Mouse (Mus musculus): ENCODE measurements around the gene Il33.
"Not testable (repeated sequence)": the region's sequence is repeated elsewhere in the genome, so short reads cannot be mapped to it uniquely, and the experiment has no call there.

The Il33 gene

DNA sequence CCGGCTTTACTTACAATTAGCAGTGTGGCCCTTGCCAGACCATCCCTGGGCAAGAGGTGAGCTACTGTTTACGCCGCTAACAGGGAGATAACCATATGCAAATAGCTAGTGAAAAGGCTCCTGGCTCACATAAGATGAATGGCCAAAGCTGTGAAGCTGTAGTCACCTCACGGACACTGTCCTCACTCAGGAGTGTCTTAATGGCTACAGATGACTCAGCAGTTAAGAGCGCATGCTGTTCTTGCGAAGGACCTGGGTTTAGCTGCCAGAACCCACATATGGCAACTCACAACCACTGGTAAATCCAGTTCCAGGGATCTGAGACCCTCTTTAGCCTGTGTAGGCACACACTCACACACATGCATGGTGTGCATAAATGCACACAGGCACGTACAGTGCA, 16.3 kb downstream of the Il33 start:
- no peak for DNase-seq

DNA sequence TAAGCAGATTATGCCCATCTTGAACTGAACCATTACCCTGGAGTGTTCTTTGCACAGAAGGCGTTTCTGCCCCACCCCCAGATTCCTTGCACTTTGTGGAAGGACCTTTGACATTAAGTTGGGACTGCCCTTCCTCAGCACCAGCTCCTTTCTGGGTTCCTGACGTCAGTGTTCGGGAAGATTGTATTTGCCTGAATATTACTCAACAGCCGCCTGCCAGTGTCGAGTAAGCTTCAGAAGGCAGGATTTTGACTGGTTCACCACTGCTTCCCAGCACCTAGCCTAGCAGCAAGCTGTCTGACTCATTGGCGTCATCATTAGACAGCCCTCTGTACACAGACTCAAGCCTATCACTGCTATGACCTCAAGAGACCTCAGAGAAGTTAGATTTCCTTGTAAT, 17.4 kb downstream of the Il33 start:
- no peak for DNase-seq

DNA sequence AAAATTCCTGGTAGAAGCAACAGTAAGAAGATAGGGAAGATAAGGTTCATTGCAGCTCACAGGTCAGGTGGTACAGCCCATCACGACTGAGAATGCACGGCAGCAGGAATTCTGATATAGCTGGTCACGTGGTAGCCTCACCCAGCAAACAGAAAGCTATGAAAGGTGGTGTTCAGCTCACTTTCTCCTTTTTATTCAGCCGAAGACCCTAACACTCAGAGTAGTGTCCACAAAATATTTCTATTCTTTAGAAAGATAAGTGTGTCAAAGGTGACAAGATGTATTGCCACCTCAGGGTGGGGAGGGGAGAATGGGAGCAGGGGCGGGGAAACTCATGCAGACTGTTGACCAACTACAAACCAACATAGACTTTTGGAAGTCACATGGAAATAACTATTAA, 19.5 kb downstream of the Il33 start:
- DNase-seq = no peak

DNA sequence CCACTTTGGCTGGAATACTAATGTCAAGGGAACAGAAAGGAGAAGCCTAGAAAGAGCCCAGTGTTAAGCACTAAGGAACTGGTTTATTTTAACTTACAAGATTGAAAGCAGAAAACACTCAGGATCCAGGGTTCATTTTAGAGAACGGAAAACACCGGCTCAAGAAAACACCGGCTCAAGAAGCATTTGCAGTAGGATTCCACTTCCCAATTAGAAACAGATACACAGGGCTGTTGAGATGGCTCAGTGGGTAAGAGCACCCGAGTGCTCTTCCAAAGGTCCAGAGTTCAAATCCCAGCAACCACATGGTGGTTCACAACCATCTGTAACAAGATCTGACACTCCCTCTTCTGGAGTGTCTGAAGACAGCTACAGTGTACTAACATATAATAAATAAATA, 20.0 kb downstream of the Il33 start:
- DNase-seq = not testable (repeated sequence)

DNA sequence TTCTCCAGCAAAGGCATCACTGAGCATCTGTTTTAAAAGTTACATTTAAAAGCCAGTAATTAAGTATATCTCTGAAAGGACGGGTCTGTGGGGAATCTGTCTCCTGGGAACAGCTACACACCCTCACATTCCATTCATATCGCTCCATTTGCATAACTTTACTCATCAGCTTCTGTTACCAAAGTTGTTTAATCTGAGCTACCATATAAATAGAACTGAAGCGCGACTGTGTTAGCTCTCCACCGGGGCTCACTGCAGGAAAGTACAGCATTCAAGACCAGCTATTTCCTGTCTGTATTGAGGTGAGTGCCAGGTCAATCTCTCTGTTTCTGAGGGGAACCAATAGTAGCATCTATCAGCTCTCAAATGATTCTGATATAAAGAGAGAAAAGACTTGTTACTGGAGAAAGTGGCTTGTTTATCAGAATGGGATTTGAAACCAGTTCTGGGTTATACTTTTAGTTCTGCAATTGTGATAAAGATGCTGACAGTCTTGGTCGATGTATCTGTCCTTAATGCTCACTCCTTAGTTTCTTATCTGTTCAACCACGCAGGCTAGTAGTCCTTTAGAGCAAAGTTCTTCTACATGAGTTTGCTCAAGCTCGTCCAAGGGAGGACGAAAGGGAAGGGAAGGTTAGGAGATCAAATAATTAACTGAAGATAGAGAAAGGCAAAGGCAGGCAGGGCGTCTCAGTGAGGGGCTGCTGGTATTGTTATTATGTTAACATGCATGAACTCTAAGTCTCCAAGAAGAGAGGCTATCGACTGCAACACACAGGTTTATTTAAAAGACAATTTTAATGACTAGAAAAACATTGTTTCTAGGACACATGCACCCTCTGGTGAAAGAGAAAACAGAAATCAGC, 20.9 kb downstream of the Il33 start:
- no peak for DNase-seq

DNA sequence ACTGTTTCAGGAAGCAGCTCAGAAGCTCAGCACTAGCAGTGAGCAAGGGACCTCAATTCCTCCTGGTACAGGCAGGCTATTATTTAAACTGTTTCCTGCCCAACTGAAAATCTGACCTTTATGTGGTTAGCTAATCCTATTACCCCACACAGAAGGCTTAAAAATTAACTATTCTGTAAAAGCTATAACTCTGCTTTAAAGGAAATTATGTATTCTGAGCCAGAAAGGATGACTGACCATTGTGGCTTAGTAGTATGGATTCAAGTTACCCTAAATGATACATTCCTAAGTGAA, 21.5 kb downstream of the Il33 start:
- DNase-seq = no peak

DNA sequence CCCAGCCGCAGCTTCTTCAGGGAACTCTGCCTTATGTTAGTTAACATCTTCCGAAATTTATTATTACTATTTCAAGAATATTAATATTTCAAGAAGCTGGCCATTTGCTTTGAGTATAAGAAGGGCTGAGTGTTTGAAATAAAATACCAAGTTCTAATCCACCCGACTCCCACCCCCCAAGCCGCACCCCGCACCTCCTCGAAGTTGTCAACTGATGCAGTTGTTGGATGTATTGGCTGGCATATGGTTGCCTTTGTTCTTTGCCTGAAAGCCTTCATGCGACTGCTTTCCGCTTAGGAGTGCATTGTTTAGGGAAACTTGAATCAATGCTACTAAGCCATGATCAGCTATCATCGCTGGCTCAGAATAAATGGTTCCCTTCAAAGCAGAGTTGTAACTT, 22.1 kb downstream of the Il33 start:
- no peak for DNase-seq

DNA sequence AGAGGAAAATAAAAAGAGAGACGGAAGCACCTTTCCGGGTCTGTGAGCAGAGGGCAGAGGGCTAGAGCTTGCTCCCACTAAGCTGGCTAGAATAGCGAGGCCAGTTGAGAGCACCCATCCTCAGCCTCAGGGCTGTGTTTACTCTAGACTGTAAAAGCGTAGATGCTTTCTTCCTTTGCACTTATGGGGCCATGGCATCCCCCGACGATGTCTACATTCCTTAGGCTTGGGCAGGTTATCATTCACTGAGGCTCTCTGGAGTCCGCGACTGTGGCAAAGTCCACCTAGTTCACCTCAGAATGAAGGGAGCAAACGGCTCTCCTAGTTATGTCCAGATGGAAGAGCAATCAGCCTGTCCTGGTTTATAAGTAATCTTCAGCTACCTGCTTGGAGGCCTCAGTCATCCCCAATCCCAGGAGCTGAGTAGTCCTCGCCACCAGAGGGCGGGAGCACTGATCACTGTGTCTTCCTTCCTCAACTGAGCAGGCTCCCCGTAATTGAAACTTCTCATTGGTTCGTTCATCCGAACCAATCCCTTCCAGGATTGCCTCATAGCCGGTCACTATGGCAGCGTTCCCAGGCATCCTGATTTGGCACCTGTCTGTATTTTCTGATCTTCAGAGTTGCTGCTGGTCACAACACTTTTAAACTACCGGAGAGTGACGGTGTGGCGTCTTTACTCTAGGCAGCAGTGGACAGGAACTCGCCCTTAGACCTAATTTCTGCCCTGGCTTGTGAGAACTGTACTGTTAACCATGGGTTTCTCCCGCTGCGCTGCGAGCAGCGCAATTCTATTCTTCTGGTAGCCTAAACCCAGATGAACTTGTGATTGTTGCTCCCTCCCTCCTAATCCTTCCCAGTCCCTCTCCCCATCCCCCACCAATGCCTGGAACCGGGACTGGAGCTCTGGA, 23.2 kb downstream of the Il33 start:
- peak; percentile 56 for DNase-seq

DNA sequence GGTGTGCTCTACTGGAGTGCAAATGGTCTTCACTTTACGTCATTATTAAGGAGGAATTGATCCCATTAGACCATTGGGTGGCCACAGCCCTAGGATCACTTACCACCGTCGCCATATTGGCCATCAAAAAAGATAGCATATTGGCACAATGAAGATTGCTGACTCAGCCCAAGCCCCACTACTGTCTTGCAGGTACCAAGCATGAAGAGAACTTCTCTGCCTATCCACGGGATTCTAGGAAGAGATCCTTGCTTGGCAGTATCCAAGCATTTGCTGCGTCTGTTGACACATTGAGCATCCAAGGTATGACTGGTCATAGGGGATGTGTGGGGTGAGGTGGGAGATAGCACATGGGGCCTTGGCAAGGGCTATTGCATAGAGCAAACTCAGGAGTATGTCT, 27.6 kb downstream of the Il33 start:
- DNase-seq = no peak

DNA sequence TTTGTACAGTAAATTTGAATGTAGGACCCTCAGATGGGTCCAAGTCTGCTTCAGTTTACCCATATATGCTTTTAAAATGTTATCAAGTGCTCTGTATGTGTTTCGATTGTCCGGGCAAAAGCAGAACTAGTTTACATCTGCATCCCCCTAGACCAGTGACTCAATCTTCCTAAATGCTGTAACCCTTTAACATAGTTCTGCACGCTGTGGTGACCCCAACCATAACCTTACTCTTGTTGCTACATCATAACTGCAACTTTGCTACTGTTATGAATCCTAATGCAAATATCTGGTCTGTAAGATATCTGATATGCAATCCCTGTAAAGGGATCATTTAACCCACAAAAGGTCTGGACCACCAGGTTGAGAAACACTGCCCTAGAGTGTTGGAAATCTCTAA, 28.9 kb downstream of the Il33 start:
- no peak for DNase-seq

DNA sequence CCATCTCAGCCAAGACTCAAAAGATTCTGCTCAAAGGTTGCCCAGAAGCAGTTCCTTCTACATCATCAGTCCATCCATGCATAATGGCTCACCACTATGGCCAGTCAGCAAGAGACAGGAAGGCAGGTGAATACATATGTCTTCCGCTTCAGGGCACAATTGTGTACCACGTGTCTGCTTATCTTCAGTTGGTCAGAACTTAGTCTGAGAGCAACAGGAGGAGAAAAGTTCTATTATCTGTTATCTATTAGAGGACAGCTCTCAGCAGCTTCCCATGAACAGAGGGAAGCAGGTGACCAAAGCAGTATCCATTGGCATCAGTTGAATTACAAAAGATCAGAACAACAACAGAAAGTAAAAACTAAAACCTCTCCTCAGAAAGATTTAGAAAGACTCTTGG, 30.5 kb downstream of the Il33 start:
- DNase-seq = no peak

DNA sequence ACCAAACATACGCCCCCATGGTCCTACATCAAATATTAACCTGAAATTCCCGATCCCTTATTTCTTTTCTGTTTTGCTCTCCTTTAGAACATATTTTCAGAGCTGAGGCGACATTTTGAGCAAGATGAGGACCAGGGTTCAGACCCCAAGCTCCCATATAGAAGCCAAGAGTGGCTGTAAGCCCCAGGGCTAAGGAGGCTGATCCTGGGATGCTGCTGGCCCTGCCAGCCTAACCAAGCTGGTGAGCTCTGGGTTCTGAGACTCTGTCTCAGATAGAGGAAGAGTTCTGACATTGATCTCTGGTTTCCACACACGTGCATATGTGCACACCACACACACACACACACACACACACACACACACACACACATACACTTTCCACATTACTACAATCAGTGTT, 36.0 kb downstream of the Il33 start:
- no peak for DNase-seq

DNA sequence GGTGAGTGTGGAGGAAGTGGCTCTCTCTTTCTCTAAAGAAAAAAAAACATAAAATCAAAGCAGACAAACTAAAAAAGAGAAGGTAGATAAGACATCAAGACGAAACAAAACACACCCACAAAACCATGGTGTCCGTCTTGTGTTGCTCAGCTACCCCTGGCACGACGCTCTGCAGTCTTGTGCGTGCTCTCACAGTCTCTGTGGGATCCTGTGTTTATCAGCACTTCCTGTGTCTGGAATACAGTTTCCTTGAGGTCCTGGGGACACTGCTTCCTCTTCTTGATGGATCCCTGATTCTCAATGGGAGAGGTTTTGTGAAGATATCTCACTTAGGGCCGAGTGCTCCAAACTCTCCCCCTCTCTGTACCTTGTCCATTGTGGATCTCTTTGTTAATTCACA, 36.9 kb downstream of the Il33 start:
- DNase-seq = no peak

DNA sequence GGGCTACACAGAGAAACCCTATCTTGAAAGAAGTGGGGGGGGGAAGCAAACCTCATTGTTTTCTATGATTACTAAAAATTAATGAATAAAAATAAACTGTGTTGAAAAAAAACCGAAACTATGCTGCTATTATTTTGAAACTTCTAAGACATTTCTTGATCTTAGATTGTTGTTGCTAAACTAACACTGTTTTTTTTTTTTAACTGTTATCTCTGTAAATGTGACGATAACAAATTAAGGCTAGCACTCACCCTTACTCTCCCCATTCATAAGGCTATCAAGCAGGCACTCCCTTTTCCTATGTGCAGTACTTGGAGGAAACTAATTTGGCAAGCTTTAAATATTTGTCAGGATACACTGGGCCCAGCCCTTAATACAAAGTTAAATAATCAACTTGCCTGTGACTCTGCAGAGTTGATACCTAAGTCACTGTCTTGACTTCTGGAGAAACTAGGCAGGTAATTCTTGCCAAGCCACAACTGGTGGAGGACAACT, 38.7 kb downstream of the Il33 start:
- no peak for DNase-seq

DNA sequence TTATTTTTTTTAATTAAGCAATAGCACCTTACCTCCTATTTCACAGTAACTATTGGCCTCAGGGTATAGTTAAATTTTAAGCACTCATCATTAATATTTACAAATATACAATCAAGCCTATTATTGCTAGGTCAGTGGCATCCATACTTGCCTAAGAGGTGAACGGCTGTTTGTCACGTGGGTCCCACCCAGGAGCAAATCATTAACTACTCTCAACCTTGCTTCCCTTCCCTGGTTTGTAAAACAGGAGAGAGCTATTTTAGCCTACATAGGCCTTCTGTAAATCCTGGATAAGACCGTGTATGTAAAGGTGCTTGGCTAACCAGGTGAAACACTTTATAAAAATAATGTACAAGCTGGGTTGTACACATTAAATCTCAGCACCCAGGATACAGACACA, 43.0 kb downstream of the Il33 start:
- no peak for DNase-seq

DNA sequence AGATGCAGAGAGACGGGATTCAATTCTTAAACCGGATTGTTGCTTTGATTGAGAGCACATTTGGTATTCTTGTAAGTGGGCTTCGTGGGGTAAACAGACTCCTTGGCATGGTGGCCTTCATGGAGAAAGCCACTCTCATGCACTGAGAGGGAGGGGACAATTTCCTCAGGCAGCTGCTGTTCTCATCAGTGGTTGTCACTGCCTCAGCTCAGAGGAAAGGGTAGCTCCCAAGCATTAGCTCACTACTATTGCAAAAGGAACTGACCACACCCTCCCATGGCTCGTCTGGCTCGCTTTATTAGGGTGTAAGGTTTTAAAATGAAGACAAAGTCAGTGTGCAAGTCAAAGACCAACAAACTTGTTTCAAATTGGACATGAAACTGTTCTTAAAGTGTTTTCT, 48.5 kb downstream of the Il33 start:
- DNase-seq = no peak

DNA sequence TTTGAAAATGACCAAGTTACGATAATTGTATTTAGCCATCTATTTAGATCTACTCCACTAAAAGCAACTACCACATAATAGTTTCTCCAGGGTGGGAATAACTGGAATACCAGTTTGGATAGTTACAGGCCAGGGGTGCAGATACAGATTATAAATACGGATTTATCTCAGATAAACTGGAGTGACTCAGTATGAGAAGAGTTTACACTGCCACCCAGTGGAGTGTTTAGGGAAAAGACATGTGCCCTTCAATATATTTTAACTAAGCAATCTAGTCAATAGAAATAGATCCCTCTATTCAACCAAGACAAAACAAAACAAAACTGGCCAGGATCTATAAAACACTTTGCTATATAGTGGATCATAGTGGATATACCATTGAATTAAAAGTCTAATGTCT, 53.9 kb downstream of the Il33 start:
- no peak for DNase-seq

DNA sequence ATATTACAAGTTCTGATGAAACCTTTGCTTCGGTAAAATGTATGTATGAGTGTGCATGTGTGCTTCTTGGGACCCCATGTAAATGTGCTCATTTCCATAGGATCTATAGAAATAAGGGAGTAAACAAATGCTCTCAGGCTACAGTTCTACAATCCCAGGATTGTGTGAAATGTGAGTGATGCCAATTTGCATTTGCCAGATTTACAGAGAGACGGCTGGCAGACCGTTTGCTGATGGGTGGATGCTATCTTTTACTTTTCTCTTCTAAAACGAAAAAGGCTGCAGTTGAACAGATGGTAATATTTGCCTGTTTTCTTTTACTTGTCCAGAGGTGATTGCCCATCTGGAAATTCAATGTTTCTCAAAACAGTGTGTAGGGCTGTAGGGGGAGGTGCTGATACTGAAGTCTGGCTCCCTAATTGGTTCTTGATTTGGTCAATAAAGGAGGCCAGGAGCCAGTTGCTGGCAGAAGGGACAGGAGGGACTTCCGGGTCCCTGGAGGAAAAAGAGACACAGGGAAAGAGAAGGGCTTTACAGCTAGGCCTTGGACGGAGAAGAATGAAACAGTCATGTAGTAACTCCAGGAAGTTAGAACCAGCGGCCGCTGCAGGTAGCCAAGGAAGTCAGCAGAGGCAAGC, 54.7 kb downstream of the Il33 start:
- DNase-seq = no peak

DNA sequence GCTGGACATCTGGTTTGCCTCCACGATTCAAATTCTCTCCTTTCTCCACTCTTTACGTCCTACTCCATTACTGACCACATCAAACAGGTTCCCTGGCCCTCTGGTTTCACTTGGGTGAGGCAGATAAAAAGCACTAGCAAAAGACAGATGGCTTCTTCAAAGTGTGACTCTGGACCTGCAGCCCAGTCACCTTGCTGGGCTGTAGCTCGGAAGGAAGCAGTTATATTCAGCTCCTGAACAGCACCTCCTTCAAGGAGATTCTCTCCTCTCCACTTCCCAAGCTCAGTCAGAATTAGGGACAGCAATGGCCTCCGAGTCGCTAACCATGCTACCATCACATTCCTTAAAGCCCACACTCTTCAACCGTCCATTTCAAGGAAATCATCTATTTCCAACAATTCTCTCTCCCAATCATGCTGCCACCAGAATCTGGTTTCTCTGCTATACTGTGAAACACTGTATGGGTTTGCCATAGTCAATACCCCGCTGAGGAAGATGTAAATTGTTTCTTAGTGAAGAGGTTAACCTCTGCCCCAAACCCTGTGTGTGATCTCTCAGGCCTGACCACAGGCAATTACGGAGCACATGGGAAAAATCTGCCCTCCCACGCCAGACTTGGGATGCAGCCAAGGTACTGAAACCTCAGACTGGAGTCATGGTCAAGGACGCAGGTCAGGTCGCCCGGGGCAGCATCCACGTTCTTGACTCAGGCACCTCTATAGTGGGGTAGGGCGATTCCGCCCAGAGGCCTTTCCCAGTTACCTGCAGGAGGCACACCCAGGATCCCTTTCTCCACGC, 59.5 kb downstream of the Il33 start:
- no peak for DNase-seq

DNA sequence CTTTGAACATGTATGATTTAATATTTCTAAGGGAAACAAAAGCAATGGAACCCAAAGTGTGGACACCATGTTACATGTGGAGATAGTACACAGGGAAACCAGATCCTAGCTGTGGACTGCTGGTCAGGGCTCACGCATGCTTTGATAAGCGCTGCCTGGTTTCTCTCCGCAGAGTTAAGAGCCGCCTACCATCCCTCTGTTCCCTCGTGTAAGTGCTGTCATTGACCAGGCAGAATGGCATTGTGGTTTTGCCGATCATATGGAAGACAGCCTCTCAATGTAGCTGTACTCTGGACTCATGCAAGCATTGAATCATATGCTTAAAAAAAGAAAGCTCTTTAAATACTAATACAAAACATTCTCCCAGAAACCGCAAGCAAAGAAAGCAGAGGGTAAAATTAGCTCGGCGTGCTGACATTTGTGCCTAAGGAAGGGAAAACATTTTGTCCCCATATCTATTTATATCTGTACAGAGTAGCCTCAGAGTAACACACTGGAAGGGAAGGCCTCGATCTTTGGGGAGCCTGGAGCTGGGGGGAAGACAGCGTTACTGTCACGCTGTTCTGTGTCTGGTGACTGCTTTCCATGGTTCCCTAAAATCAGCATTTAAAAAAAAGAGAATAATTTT, 61.7 kb downstream of the Il33 start:
- DNase-seq = no peak

DNA sequence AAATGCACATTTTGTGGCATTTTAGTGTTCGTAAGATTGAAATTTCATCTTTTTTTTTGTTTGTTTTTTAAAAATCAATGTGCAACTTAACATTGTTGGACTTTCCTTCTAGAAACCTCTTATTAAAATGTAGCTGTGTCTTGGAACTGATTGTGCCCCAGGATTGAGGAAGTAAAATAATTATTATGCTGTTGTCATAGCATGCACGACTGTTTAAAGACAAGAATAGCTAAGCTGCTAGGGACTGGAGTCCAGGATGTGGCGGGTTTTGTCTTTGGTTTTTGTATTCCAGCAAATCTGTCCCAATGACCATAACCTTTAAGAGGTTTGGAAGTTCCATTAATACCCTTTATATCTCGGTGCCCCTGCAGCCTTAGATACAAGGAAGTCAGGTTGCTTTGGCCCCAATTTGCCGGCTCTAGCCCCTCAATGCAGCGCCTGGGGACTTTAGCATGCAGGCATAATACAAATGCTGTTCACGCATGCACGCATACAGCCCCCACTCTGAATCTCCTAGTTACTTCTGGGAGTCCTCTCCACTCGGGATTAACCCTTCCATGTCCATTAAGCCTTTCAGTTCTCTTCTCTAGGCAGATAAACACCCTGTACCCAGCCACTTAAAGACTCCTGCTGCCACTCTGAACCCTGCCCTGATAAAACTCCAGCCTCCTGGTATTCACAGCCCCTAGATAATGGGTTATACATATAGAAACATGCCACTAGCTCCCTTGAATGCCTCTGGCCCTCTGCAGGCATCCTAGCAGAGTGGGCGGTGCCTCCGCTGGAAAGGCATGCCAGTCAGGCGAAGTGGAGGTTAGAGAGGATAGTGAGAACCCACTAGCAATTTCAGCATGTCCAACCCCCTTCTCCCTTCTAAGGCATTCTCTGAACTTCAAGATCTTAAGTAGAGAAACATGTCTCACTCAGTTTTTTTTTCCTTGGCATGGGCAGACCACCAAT, 75.8 kb downstream of the Il33 start:
- no peak for DNase-seq
